8 mouse cellular contexts compared by ENCODE assay signal in genomic region chr13:46162025-46162374, GRCm38 (mm10).
DNase-seq lines count a peak whose midpoint lies in the region; ATAC-seq and TF ChIP-seq lines count a peak whose summit lies in the region.

No protein-coding gene starts in this region.

- peak overlapping the region; percentile 15; the same call in 1 of the 2 replicates for H3K9ac ChIP-seq in embryonic facial prominence, embryonic 15.5 days
- H3K9ac ChIP-seq in heart, embryonic 13.5 days = peak overlapping the region; percentile 53
- H3K9ac ChIP-seq in kidney, postnatal 0 days (ENCODE audit: low read depth, low read length) = no peak overlapping the region
- no peak overlapping the region for H3K9ac ChIP-seq in liver, embryonic 11.5 days (ENCODE audit: low read depth, low read length)
- peak overlapping the region; percentile 44; the same call in 1 of the 2 replicates for H3K9ac ChIP-seq in stomach, embryonic 16.5 days (ENCODE audit: low read length)

- H3K4me1 ChIP-seq in bone marrow, adult 2 months (ENCODE audit: control insufficient read depth, insufficient read depth, low read length) = no peaks in the 10 kb centered on the region
- H3K4me1 ChIP-seq in embryonic facial prominence, embryonic 15.5 days = peaks cover 9% of the 10 kb centered on the region
- peaks cover 9% of the 10 kb centered on the region for H3K4me1 ChIP-seq in heart, embryonic 13.5 days
- H3K4me1 ChIP-seq in kidney, postnatal 0 days (replicated peaks; ENCODE audit: insufficient read depth, low read length) = peaks cover 7% of the 10 kb centered on the region; the same call in 1 of the 2 replicates
- no peaks in the 10 kb centered on the region for H3K4me1 ChIP-seq in liver, embryonic 11.5 days (replicated peaks; ENCODE audit: control insufficient read depth, insufficient read depth, low read length)
- H3K4me1 ChIP-seq in stomach, embryonic 16.5 days (ENCODE audit: control insufficient read depth, insufficient read depth, low read length) = peaks cover 6% of the 10 kb centered on the region; the same call in 1 of the 2 replicates

- 5% methylated on average over 10 of the region's 10 CpGs for WGBS in bone marrow, adult 2 months
- WGBS in embryonic facial prominence, embryonic 15.5 days = under 1% methylated on average over 10 of the region's 10 CpGs
- WGBS in heart, embryonic 13.5 days = 5% methylated on average over 10 of the region's 10 CpGs
- WGBS in kidney, postnatal 0 days = 3% methylated on average over 10 of the region's 10 CpGs
- WGBS in liver, embryonic 11.5 days = 5% methylated on average over 10 of the region's 10 CpGs
- WGBS in stomach, embryonic 16.5 days = 1% methylated on average over 10 of the region's 10 CpGs

- peak; percentile 84 for TF ChIP-seq CTCF in bone marrow, adult 2 months (IDR thresholded peaks at IDR 0.05; ENCODE audit: control insufficient read depth, insufficient read depth, low read length)
- TF ChIP-seq CTCF in kidney, postnatal 0 days (IDR thresholded peaks at IDR 0.05; ENCODE audit: low read depth) = peak; percentile 96

- peak; percentile 78 for ATAC-seq in embryonic facial prominence, embryonic 15.5 days (ENCODE audit: insufficient number of reproducible peaks, low FRiP score, low TSS enrichment, low read depth)
- no peak for ATAC-seq in heart, embryonic 13.5 days (ENCODE audit: extremely low read depth, insufficient number of reproducible peaks, low FRiP score, low TSS enrichment)
- ATAC-seq in kidney, postnatal 0 days (replicated peaks; ENCODE audit: low FRiP score, low read depth) = no peak; the same call in 1 of the 2 replicates
- ATAC-seq in liver, embryonic 11.5 days (replicated peaks; ENCODE audit: low FRiP score) = no peak
- ATAC-seq in stomach, embryonic 16.5 days (ENCODE audit: insufficient read depth, low FRiP score) = no peak; the same call in 1 of the 2 replicates

- TF ChIP-seq POLR2A in bone marrow, adult 2 months (IDR thresholded peaks at IDR 0.05; ENCODE audit: borderline replicate concordance, control insufficient read depth, low read depth, low read length) = no peak

- H3K27ac ChIP-seq in bone marrow, adult 2 months (ENCODE audit: control insufficient read depth, insufficient read depth, low read depth, low read length, poor library complexity) = no peak overlapping the region
- 0 out of 2 replicates have a peak overlapping the region, but pooled peaks have one; percentile 18 for H3K27ac ChIP-seq in embryonic facial prominence, embryonic 15.5 days (replicated peaks)
- no peak overlapping the region for H3K27ac ChIP-seq in heart, embryonic 13.5 days (replicated peaks)
- no peak overlapping the region for H3K27ac ChIP-seq in kidney, postnatal 0 days
- no peak overlapping the region for H3K27ac ChIP-seq in liver, embryonic 11.5 days (ENCODE audit: low read depth, low read length)
- H3K27ac ChIP-seq in stomach, embryonic 16.5 days (ENCODE audit: low read length) = 0 out of 2 replicates have a peak overlapping the region, but pooled peaks have one; percentile 13

- peak; percentile 53 for DNase-seq in A20 (ENCODE audit: low read depth, low spot score)
- peak; percentile 91 for DNase-seq in kidney, postnatal 0 days (ENCODE audit: low spot score)
- peak; percentile 59 for DNase-seq in liver, embryonic 11.5 days (ENCODE audit: low spot score)
- DNase-seq in neural tube, embryonic 10.5 days (ENCODE audit: extremely low spot score, low spot score) = peak; percentile 76

- H3K36me3 ChIP-seq in embryonic facial prominence, embryonic 15.5 days = no peaks in the 10 kb centered on the region
- no peaks in the 10 kb centered on the region for H3K36me3 ChIP-seq in heart, embryonic 13.5 days
- no peaks in the 10 kb centered on the region for H3K36me3 ChIP-seq in kidney, postnatal 0 days (ENCODE audit: insufficient read depth, low read length)
- no peaks in the 10 kb centered on the region for H3K36me3 ChIP-seq in liver, embryonic 11.5 days (ENCODE audit: control insufficient read depth, insufficient read depth, low read length)
- H3K36me3 ChIP-seq in stomach, embryonic 16.5 days (ENCODE audit: control insufficient read depth, insufficient read depth, low read length) = no peaks in the 10 kb centered on the region

- H3K9me3 ChIP-seq in embryonic facial prominence, embryonic 15.5 days (replicated peaks) = no peaks in the 10 kb centered on the region
- H3K9me3 ChIP-seq in heart, embryonic 13.5 days = no peaks in the 10 kb centered on the region; the same call in 1 of the 2 replicates
- H3K9me3 ChIP-seq in kidney, postnatal 0 days (replicated peaks; ENCODE audit: low read length) = no peaks in the 10 kb centered on the region
- H3K9me3 ChIP-seq in liver, embryonic 11.5 days (ENCODE audit: control insufficient read depth, low read length) = no peaks in the 10 kb centered on the region
- no peaks in the 10 kb centered on the region for H3K9me3 ChIP-seq in stomach, embryonic 16.5 days (replicated peaks; ENCODE audit: control insufficient read depth, low read length)

- no peak overlapping the region for H3K4me3 ChIP-seq in bone marrow, adult 2 months (replicated peaks; ENCODE audit: control insufficient read depth, low read depth, low read length)
- H3K4me3 ChIP-seq in embryonic facial prominence, embryonic 15.5 days (replicated peaks) = peak overlapping the region; percentile 38
- H3K4me3 ChIP-seq in heart, embryonic 13.5 days = peak overlapping the region; percentile 32; the same call in 1 of the 2 replicates
- no peak overlapping the region; the same call in 1 of the 2 replicates for H3K4me3 ChIP-seq in kidney, postnatal 0 days (replicated peaks; ENCODE audit: low read depth, low read length)
- H3K4me3 ChIP-seq in liver, embryonic 11.5 days (ENCODE audit: low read depth, low read length) = no peak overlapping the region
- H3K4me3 ChIP-seq in stomach, embryonic 16.5 days (replicated peaks; ENCODE audit: low read length) = peak overlapping the region; percentile 31

- peak overlapping the region; percentile 65 for H3K4me2 ChIP-seq in embryonic facial prominence, embryonic 15.5 days (replicated peaks)
- H3K4me2 ChIP-seq in heart, embryonic 13.5 days = peak overlapping the region; percentile 63
- H3K4me2 ChIP-seq in kidney, postnatal 0 days (ENCODE audit: low read length) = peak overlapping the region; percentile 46
- H3K4me2 ChIP-seq in liver, embryonic 11.5 days = no peak overlapping the region
- peak overlapping the region; percentile 51 for H3K4me2 ChIP-seq in stomach, embryonic 16.5 days (ENCODE audit: low read depth, low read length)

- no peaks in the 10 kb centered on the region for H3K27me3 ChIP-seq in embryonic facial prominence, embryonic 15.5 days
- no peaks in the 10 kb centered on the region for H3K27me3 ChIP-seq in heart, embryonic 13.5 days (replicated peaks)
- no peaks in the 10 kb centered on the region for H3K27me3 ChIP-seq in kidney, postnatal 0 days (ENCODE audit: insufficient read depth, low read length)
- no peaks in the 10 kb centered on the region; the same call in 1 of the 2 replicates for H3K27me3 ChIP-seq in liver, embryonic 11.5 days (replicated peaks; ENCODE audit: control insufficient read depth, insufficient read depth, low read length)
- H3K27me3 ChIP-seq in stomach, embryonic 16.5 days (ENCODE audit: control insufficient read depth, insufficient read depth, low read length) = no peaks in the 10 kb centered on the region

Comparison
In these comparisons a context has a peak if more than half of its experiments do, and no peak if none do; other contexts are left out.
1. H3K27ac ChIP-seq: peak in embryonic facial prominence, embryonic 15.5 days (single experiment) and stomach, embryonic 16.5 days (single experiment); none in bone marrow, adult 2 months (single experiment), heart, embryonic 13.5 days (single experiment), kidney, postnatal 0 days (single experiment) and liver, embryonic 11.5 days (single experiment).
2. H3K4me3 ChIP-seq: peak in embryonic facial prominence, embryonic 15.5 days (single experiment), heart, embryonic 13.5 days (single experiment) and stomach, embryonic 16.5 days (single experiment); none in bone marrow, adult 2 months (single experiment), kidney, postnatal 0 days (single experiment) and liver, embryonic 11.5 days (single experiment).
3. H3K9ac ChIP-seq: peak in embryonic facial prominence, embryonic 15.5 days (single experiment), heart, embryonic 13.5 days (single experiment) and stomach, embryonic 16.5 days (single experiment); none in kidney, postnatal 0 days (single experiment) and liver, embryonic 11.5 days (single experiment).
4. Peak in every context shown above with its lines, with median percentiles within 50 percentile points of each other: DNase-seq.